Mouse (Mus musculus): ENCODE measurements around the gene Golga2.
A peak's percentile ranks its signal among the peaks of the same experiment; 100 is the strongest.

DNA sequence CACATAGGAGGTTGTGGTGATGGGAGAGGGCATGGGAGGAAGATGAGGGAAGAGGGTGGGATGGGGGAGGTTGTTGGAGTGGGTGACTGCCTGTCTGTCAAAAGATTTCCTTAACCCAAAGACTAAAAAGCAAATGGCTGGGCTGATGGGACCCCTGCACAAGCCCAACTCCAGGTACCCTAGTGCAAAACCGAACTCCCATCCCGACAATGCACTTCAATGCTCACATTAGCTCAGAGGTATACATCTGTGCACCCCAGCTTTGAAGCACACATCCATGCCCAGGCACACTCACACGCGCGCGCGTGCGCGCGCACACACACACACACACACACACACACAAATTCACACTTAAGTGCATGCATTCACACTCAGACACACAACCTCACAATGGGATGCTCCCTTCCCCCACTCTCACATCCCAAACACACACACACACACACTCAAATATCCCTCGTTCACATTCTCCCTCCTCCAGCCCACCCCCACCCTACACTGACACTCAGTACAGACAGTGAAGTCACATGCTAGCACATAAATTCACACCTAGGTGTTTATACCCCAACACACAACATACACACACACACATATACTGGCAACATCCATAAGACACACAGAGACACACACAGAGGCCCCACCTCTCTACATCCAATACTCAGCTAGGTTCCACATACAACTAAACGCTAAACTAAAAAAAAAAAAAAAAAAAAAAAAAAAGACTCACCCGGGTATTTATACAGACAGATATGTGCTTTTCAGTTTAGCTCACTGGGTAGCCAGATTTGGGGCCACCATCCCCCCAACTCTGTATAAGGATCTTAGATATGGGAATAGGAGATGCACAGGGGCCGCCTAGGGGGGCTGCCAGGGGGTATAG is 31.8 kb downstream of the Golga2 start:
- TF ChIP-seq POLR2A (IDR thresholded peaks at IDR 0.05; ENCODE audit: low read depth, low read length) (peak; percentile 88), CTCF (IDR thresholded peaks at IDR 0.05; ENCODE audit: borderline replicate concordance, insufficient read depth, low read length) (no peak)
